Mouse (Mus musculus) MEL (cell line): Measurements from ENCODE around the gene Strada. TPM values are rescaled to one million over a fixed set of nuclear protein-coding genes. Genes with fewer than 3 reads are reported as not detected.

Experiments
- DNase-seq: peaks from one replicate; pipeline ENCODE4 v3.0.0; 2011; ENCODE audit warnings: low read depth, low spot score
- H3K27ac ChIP-seq: 2 replicates; pipeline ENCODE4 v1.5.1; 2012; ENCODE audit warnings: low read depth, mild to moderate bottlenecking, control low read depth, low read length, moderate library complexity; ENCODE audit not compliant: control insufficient read depth
- H3K27me3 ChIP-seq, 2 experiments: fragments of 150-350 bp in 1 of 2; sonication (generic) in 1 of 2; 2 replicates each; pipeline ENCODE4 v1.6.1; 2012; ENCODE audit warnings: low read length in 2 of 2, mild to moderate bottlenecking in 2 of 2, improper control_type of control experiment in 1 of 2, moderate library complexity in 1 of 2; ENCODE audit not compliant: insufficient read depth in 2 of 2, control insufficient read depth in 1 of 2
- H3K36me3 ChIP-seq, 2 experiments: 2 replicates each; pipeline ENCODE4 v1.6.1; 2012 to 2014; ENCODE audit warnings: low read length in 2 of 2, improper control_type of control experiment in 1 of 2, inconsistent platforms in 1 of 2, mild to moderate bottlenecking in 1 of 2; ENCODE audit not compliant: insufficient read depth in 2 of 2, control insufficient read depth in 1 of 2
- H3K4me1 ChIP-seq, 2 experiments: fragments of 150-350 bp in 1 of 2; sonication (generic) in 1 of 2; 2 replicates each; pipeline ENCODE4 v1.6.1; 2012; ENCODE audit warnings: low read length in 2 of 2, improper control_type of control experiment in 1 of 2, mild to moderate bottlenecking in 1 of 2; ENCODE audit not compliant: insufficient read depth in 2 of 2, control insufficient read depth in 1 of 2
- H3K4me3 ChIP-seq, 2 experiments: fragments of 150-350 bp in 1 of 2; sonication (generic) in 1 of 2; 2 replicates each; pipeline ENCODE4 v1.5.1; 2012; ENCODE audit warnings: low read depth in 2 of 2, low read length in 2 of 2, mild to moderate bottlenecking in 2 of 2, moderate library complexity in 2 of 2, control low read depth in 1 of 2, improper control_type of control experiment in 1 of 2; ENCODE audit not compliant: control insufficient read depth in 1 of 2, insufficient read depth in 1 of 2
- H3K79me2 ChIP-seq: 2 replicates; pipeline ENCODE4 v1.6.1; 2012; ENCODE audit warnings: mild to moderate bottlenecking, low read length, moderate library complexity; ENCODE audit not compliant: control insufficient read depth, poor library complexity, insufficient read depth
- H3K9ac ChIP-seq: 2 replicates; pipeline ENCODE4 v1.6.1; 2012; ENCODE audit warnings: low read depth, mild to moderate bottlenecking, control low read depth, low read length, moderate library complexity; ENCODE audit not compliant: control insufficient read depth, poor library complexity, severe bottlenecking
- H3K9me3 ChIP-seq: fragments of 150-350 bp; sonication (generic); replicated peaks from 2 replicates; pipeline ENCODE4 v1.6.1; 2012; ENCODE audit warnings: mild to moderate bottlenecking, low read length, improper control_type of control experiment, moderate library complexity; ENCODE audit not compliant: insufficient read depth
- BHLHE40 ChIP-seq: IDR thresholded peaks from 2 replicates; pipeline ENCODE4 v1.6.1; 2012; ENCODE audit warnings: low read depth, mild to moderate bottlenecking, inconsistent platforms, low read length, improper control_type of control experiment, borderline replicate concordance
- CHD1 ChIP-seq: IDR thresholded peaks from 2 replicates; pipeline ENCODE4 v1.6.1; 2012; ENCODE audit warnings: low read depth, mild to moderate bottlenecking, inconsistent platforms, low read length, improper control_type of control experiment
- CHD2 ChIP-seq: IDR thresholded peaks from 2 replicates; pipeline ENCODE4 v1.6.1; 2011; ENCODE audit warnings: low read length, improper control_type of control experiment
- CTCF ChIP-seq, 3 experiments: IDR thresholded peaks in 2 of 3; conservative IDR thresholded peaks in 1 of 3; 2 replicates each; pipeline ENCODE4 v1.5.1; 2011 to 2012; ENCODE audit warnings: low read length in 3 of 3, low read depth in 2 of 3, mild to moderate bottlenecking in 2 of 3, improper control_type of control experiment in 1 of 3, inconsistent platforms in 1 of 3, mixed read lengths in 1 of 3, moderate library complexity in 1 of 3; ENCODE audit not compliant: control insufficient read depth in 1 of 3, insufficient read depth in 1 of 3, poor library complexity in 1 of 3, severe bottlenecking in 1 of 3
- E2F4 ChIP-seq: IDR thresholded peaks from 2 replicates; pipeline ENCODE4 v1.6.1; 2011; ENCODE audit warnings: low read depth, low read length, improper control_type of control experiment, borderline replicate concordance
- ELF1 ChIP-seq: IDR thresholded peaks from 2 replicates; pipeline ENCODE4 v1.6.1; 2014; ENCODE audit warnings: low read depth, mild to moderate bottlenecking, inconsistent platforms, low read length, improper control_type of control experiment, moderate library complexity
- EP300 ChIP-seq, 2 experiments: IDR thresholded peaks; 2 replicates each; pipeline ENCODE4 v1.6.1; 2011; ENCODE audit warnings: improper control_type of control experiment in 2 of 2, low read length in 2 of 2, low read depth in 1 of 2, mild to moderate bottlenecking in 1 of 2
- ETS1 ChIP-seq: IDR thresholded peaks from 2 replicates; pipeline ENCODE4 v1.6.1; 2012; ENCODE audit warnings: low read depth, mild to moderate bottlenecking, inconsistent platforms, low read length, improper control_type of control experiment, moderate library complexity
- GABPA ChIP-seq: IDR thresholded peaks from 2 replicates; pipeline ENCODE4 v1.6.1; 2012; ENCODE audit warnings: low read depth, mild to moderate bottlenecking, inconsistent platforms, low read length, improper control_type of control experiment, moderate library complexity
- GATA1 ChIP-seq: IDR thresholded peaks from 2 replicates; pipeline ENCODE4 v1.6.1; 2011; ENCODE audit warnings: low read depth, low read length, improper control_type of control experiment
- HCFC1 ChIP-seq: IDR thresholded peaks from 2 replicates; pipeline ENCODE4 v1.6.1; 2012; ENCODE audit warnings: low read depth, mild to moderate bottlenecking, inconsistent platforms, low read length, improper control_type of control experiment, moderate library complexity
- JUND ChIP-seq: IDR thresholded peaks from 2 replicates; pipeline ENCODE4 v1.6.1; 2011; ENCODE audit warnings: low read depth, mild to moderate bottlenecking, improper control_type of control experiment, low read length
- KAT2A ChIP-seq: conservative IDR thresholded peaks from 2 replicates; pipeline ENCODE4 v1.6.1; 2012; ENCODE audit warnings: low read depth, low read length, improper control_type of control experiment, inconsistent platforms
- MAFK ChIP-seq: IDR thresholded peaks from 2 replicates; pipeline ENCODE4 v1.6.1; 2011; ENCODE audit warnings: low read depth, mild to moderate bottlenecking, low read length, improper control_type of control experiment, borderline replicate concordance
- MAX ChIP-seq: IDR thresholded peaks from 2 replicates; pipeline ENCODE4 v1.6.1; 2011; ENCODE audit warnings: low read length, improper control_type of control experiment
- MAZ ChIP-seq: IDR thresholded peaks from 2 replicates; pipeline ENCODE4 v1.6.1; 2012; ENCODE audit warnings: low read depth, mild to moderate bottlenecking, inconsistent platforms, low read length, improper control_type of control experiment
- MEF2A ChIP-seq: IDR thresholded peaks from 2 replicates; pipeline ENCODE4 v1.6.1; 2014; ENCODE audit warnings: low read depth, mild to moderate bottlenecking, inconsistent platforms, low read length, improper control_type of control experiment; ENCODE audit not compliant: poor library complexity, insufficient replicate concordance, severe bottlenecking; ENCODE audit errors: extremely low read depth
- MXI1 ChIP-seq: IDR thresholded peaks from 2 replicates; pipeline ENCODE4 v1.6.1; 2011; ENCODE audit warnings: mild to moderate bottlenecking, low read depth, low read length, improper control_type of control experiment
- MYB ChIP-seq: IDR thresholded peaks from 2 replicates; pipeline ENCODE4 v1.6.1; 2011; ENCODE audit warnings: mild to moderate bottlenecking, low read depth, low read length, improper control_type of control experiment
- MYC ChIP-seq: IDR thresholded peaks from 2 replicates; pipeline ENCODE4 v1.6.1; 2011; ENCODE audit warnings: low read depth, mild to moderate bottlenecking, low read length, improper control_type of control experiment, moderate library complexity
- NELFE ChIP-seq: IDR thresholded peaks from 2 replicates; pipeline ENCODE4 v1.6.1; 2011; ENCODE audit warnings: low read depth, low read length, improper control_type of control experiment
- NRF1 ChIP-seq: IDR thresholded peaks from 2 replicates; pipeline ENCODE4 v1.6.1; 2014; ENCODE audit warnings: low read depth, mild to moderate bottlenecking, inconsistent platforms, low read length, improper control_type of control experiment, moderate library complexity; ENCODE audit not compliant: poor library complexity, insufficient read depth, severe bottlenecking
- POLR2A ChIP-seq, 2 experiments: IDR thresholded peaks; 2 replicates each; pipeline ENCODE4 v1.6.1; 2011 to 2012; ENCODE audit warnings: low read length in 2 of 2, mild to moderate bottlenecking in 2 of 2, control low read depth in 1 of 2, improper control_type of control experiment in 1 of 2, low read depth in 1 of 2, moderate library complexity in 1 of 2; ENCODE audit not compliant: control insufficient read depth in 1 of 2, insufficient read depth in 1 of 2, poor library complexity in 1 of 2
- POLR2AphosphoS2 ChIP-seq: IDR thresholded peaks from 2 replicates; pipeline ENCODE4 v1.6.1; 2011; ENCODE audit warnings: low read length, improper control_type of control experiment
- POLR2AphosphoS5 ChIP-seq: IDR thresholded peaks from 2 replicates; pipeline ENCODE4 v1.6.1; 2012; ENCODE audit warnings: low read depth, borderline replicate concordance, mild to moderate bottlenecking, inconsistent platforms, low read length, moderate library complexity, mixed read lengths
- RAD21 ChIP-seq: IDR thresholded peaks from 2 replicates; pipeline ENCODE4 v1.6.1; 2011; ENCODE audit warnings: mild to moderate bottlenecking, low read depth, low read length, improper control_type of control experiment
- RCOR1 ChIP-seq: IDR thresholded peaks from 2 replicates; pipeline ENCODE4 v1.6.1; 2012; ENCODE audit warnings: low read depth, mild to moderate bottlenecking, inconsistent platforms, low read length, improper control_type of control experiment
- SIN3A ChIP-seq: IDR thresholded peaks from 2 replicates; pipeline ENCODE4 v1.6.1; 2012; ENCODE audit warnings: low read length, improper control_type of control experiment, inconsistent platforms
- SMC3 ChIP-seq: IDR thresholded peaks from 2 replicates; pipeline ENCODE4 v1.6.1; 2011; ENCODE audit warnings: low read depth, low read length, improper control_type of control experiment
- TAL1 ChIP-seq: IDR thresholded peaks from 2 replicates; pipeline ENCODE4 v1.6.1; 2012; ENCODE audit warnings: mild to moderate bottlenecking, inconsistent platforms, low read length, moderate library complexity, mixed read lengths
- TBP ChIP-seq: IDR thresholded peaks from 2 replicates; pipeline ENCODE4 v1.8.0; 2011; ENCODE audit warnings: low read depth, low read length, improper control_type of control experiment
- TCF12 ChIP-seq: IDR thresholded peaks from 2 replicates; pipeline ENCODE4 v1.6.1; 2014; ENCODE audit warnings: low read depth, mild to moderate bottlenecking, inconsistent platforms, low read length, improper control_type of control experiment, moderate library complexity
- UBTF ChIP-seq: IDR thresholded peaks from 2 replicates; pipeline ENCODE4 v1.6.1; 2012; ENCODE audit warnings: low read depth, mild to moderate bottlenecking, inconsistent platforms, low read length, improper control_type of control experiment, moderate library complexity, borderline replicate concordance; ENCODE audit not compliant: insufficient read depth
- USF1 ChIP-seq: IDR thresholded peaks from 2 replicates; pipeline ENCODE4 v1.6.1; 2014; ENCODE audit warnings: low read depth, mild to moderate bottlenecking, inconsistent platforms, low read length, improper control_type of control experiment, moderate library complexity
- USF2 ChIP-seq, 2 experiments: IDR thresholded peaks; 2 replicates each; pipeline ENCODE4 v1.6.1; 2011 to 2012; ENCODE audit warnings: improper control_type of control experiment in 2 of 2, low read length in 2 of 2, borderline replicate concordance in 1 of 2, inconsistent platforms in 1 of 2, low read depth in 1 of 2, mild to moderate bottlenecking in 1 of 2; ENCODE audit not compliant: insufficient read depth in 1 of 2
- ZC3H11A ChIP-seq: IDR thresholded peaks from 2 replicates; pipeline ENCODE4 v1.6.1; 2012; ENCODE audit warnings: low read depth, mild to moderate bottlenecking, inconsistent platforms, low read length, improper control_type of control experiment
- ZKSCAN1 ChIP-seq: IDR thresholded peaks from 2 replicates; pipeline ENCODE4 v1.6.1; 2012; ENCODE audit warnings: low read depth, mild to moderate bottlenecking, inconsistent platforms, low read length, improper control_type of control experiment, moderate library complexity
- ZMIZ1 ChIP-seq: IDR thresholded peaks from 2 replicates; pipeline ENCODE4 v1.6.1; 2012; ENCODE audit warnings: low read depth, mild to moderate bottlenecking, inconsistent platforms, low read length, improper control_type of control experiment, moderate library complexity
- polyA plus RNA-seq, 2 experiments: library from polyadenylated mRNA; stranded (reverse) in 1 of 2; unstranded in 1 of 2; fragments of >175 nt in 1 of 2; fragments of >200 nt in 1 of 2; gene quantifications; 2 replicates each; pipeline versions ENCODE4 v1.2.1 to v1.2.4; 2012; ENCODE audit warnings: low replicate concordance in 2 of 2, low read depth in 1 of 2; ENCODE audit not compliant: insufficient read length in 2 of 2, insufficient read depth in 1 of 2, missing spikeins in 1 of 2
- total RNA-seq: library from RNA; depleted of rRNA; stranded (reverse); fragments of 300-350 nt; gene quantifications from 2 replicates; pipeline ENCODE4 v1.2.3, GENCODE M21; 2012

The Strada gene
- total and polyA plus RNA-seq, 3 experiments: 25.5 to 39.8 TPM; not detected in 1

DNA sequence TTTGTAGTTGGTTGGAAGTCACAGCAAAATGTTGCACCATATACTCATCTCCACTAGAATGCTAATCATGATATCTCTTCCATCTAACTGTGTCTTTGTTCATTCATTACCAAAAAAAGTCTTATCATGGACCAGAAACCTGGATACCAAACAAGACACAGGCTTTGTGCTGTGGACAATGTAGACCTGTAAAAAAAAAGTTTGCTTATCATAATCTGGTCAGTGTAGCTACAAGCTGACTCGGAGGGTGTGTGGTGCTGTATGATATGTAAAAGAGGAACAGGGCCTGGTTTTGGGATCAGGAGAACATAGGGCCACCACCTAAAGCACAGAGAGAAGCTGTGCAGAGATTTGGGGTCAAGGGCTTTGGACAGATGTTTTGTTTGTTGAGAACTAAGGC lies 72.5 kb downstream of the Strada start:
- peak; percentile 92 for DNase-seq
- no peaks in the 10 kb centered on the region for H3K27me3 ChIP-seq
- H3K9ac ChIP-seq: no peak overlapping the region
- no peaks in the 10 kb centered on the region for H3K9me3 ChIP-seq
- no peak overlapping the region for H3K4me3 ChIP-seq
- peak overlapping the region; percentile 48 for H3K27ac ChIP-seq
- peaks cover 18 to 19% of the 10 kb centered on the region in 2 experiments for H3K4me1 ChIP-seq
- H3K79me2 ChIP-seq: no peaks in the 10 kb centered on the region
- H3K36me3 ChIP-seq: peaks cover 0 to 30% of the 10 kb centered on the region in 2 experiments; a peak in 2 of 4 replicates
- TF ChIP-seq MAFK: peak; percentile 82; the same call in 1 of the 2 replicates
- no peak for TF ChIP-seq CHD1
- TF ChIP-seq ZC3H11A: no peak
- peak; percentile 100 for TF ChIP-seq RCOR1
- TF ChIP-seq POLR2AphosphoS2: no peak
- no peak for TF ChIP-seq UBTF
- TF ChIP-seq ZMIZ1: no peak
- TF ChIP-seq MEF2A: peak; percentile 68; the same call in 1 of the 2 replicates
- no peak for TF ChIP-seq TBP
- no peak for TF ChIP-seq USF1
- TF ChIP-seq ELF1: no peak
- peak; percentile 99 for TF ChIP-seq EP300 (IDR thresholded peaks at IDR 0.05; ENCODE audit: low read depth in 1 of 2, low read length in 2 of 2)
- TF ChIP-seq ETS1: peak; percentile 96
- no peak for TF ChIP-seq KAT2A
- TF ChIP-seq ZKSCAN1: no peak; the same call in 1 of the 2 replicates
- no peak for TF ChIP-seq RAD21
- TF ChIP-seq TAL1: peak; percentile 98
- TF ChIP-seq MXI1: no peak; the same call in 1 of the 2 replicates
- no peak for TF ChIP-seq GABPA
- TF ChIP-seq NELFE: no peak
- TF ChIP-seq MYC: no peak
- TF ChIP-seq USF2 (IDR thresholded peaks at IDR 0.05; ENCODE audit: borderline replicate concordance in 1 of 2, insufficient read depth in 1 of 2, low read depth in 1 of 2, low read length in 2 of 2): no peak
- no peak for TF ChIP-seq E2F4
- TF ChIP-seq MAZ: 0 out of 2 replicates have a peak, but pooled peaks have one; percentile 1
- TF ChIP-seq HCFC1: no peak
- peak; percentile 99 for TF ChIP-seq GATA1
- TF ChIP-seq CTCF (IDR thresholded peaks at IDR 0.05 in 2 of 3, conservative IDR thresholded peaks at IDR 0.05 in 1 of 3; ENCODE audit: control insufficient read depth in 1 of 3, insufficient read depth in 1 of 3, low read depth in 2 of 3, low read length in 3 of 3, poor library complexity in 1 of 3, severe bottlenecking in 1 of 3): no peak
- TF ChIP-seq POLR2AphosphoS5: no peak
- no peak for TF ChIP-seq CHD2
- peak; percentile 73; the same call in 1 of the 2 replicates for TF ChIP-seq MYB
- TF ChIP-seq TCF12: peak; percentile 100
- peak; percentile 41; the same call in 1 of the 2 replicates for TF ChIP-seq BHLHE40
- no peak for TF ChIP-seq SMC3
- no peak for TF ChIP-seq MAX
- peak; percentile 86 for TF ChIP-seq SIN3A
- TF ChIP-seq NRF1: no peak
- TF ChIP-seq POLR2A (IDR thresholded peaks at IDR 0.05; ENCODE audit: control insufficient read depth in 1 of 2, insufficient read depth in 1 of 2, low read depth in 1 of 2, low read length in 2 of 2, poor library complexity in 1 of 2): no peak
- TF ChIP-seq JUND: no peak
